In the genomic region with DNA sequence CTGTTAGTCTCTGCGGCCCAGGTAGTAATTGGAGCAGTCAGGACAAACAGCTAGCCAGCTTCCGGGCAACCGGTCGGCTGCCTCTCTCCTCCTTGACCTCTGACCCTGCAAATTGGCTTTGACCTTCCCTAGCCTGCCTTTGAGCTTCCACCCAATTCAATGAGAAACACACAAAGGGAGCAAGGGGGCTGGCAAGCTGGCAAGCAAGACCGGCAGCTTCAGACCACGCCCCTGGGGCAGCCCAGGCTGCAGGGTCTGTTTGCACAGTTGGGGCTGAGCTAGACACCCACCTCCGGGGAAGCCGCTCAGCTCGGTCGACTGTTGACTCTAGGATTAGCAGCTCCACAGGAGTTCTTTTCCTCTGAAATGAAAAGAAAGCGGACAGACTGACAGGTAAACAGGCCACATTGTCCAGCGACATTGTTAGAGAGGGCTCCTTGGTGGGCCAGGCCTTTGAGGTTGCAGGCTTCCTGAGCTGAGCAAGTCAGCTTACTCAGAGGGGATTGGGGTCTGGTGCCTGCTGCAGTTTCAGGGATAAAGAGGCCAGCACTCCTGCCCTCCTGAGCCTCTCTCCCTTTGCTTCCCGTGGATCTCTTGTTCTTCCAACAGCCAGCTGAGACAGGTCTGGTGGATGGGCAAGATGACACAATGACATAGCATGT, we compare ENCODE assay signal across 11 mouse cellular contexts.
DNase-seq lines count a peak whose midpoint lies in the region; ATAC-seq and TF ChIP-seq lines count a peak whose summit lies in the region.
"Had no signal": no experiment of that assay in that cellular context is flagged by ENCODE, and none has a peak within 500 bp of the region (broad histone marks: within the 10 kb centered on the region; RNA-seq: fewer than 3 reads in every experiment).

No protein-coding gene starts in this region.

- DNase-seq in R1 (ENCODE audit: low read depth, low spot score) = peak; percentile 99
- DNase-seq in mesoderm, embryonic 11.5 days (ENCODE audit: low read depth, low spot score) = peak; percentile 47
- DNase-seq in urinary bladder, adult 18-20 months (ENCODE audit: low spot score in 2 of 2) = no peak
- no peak for DNase-seq in adrenal gland, postnatal 4 days (ENCODE audit: low spot score in 2 of 2)
- no peak for DNase-seq in kidney, adult 8-10 months
- DNase-seq: kidney, adult 2 months; thymus, postnatal 4 days had no signal

- H3K9me3 ChIP-seq in E14TG2a.4 (ENCODE audit: low read length) = no peaks in the 10 kb centered on the region
- H3K9me3 ChIP-seq in hindbrain, embryonic 13.5 days = no peaks in the 10 kb centered on the region
- no peaks in the 10 kb centered on the region for H3K9me3 ChIP-seq in heart, embryonic 11.5 days (replicated peaks; ENCODE audit: control insufficient read depth, low read length)
- H3K9me3 ChIP-seq: embryonic facial prominence, embryonic 15.5 days had no signal

- ATAC-seq in hindbrain, embryonic 13.5 days (ENCODE audit: low FRiP score) = peak; percentile 60; the same call in 1 of the 2 replicates
- ATAC-seq in heart, embryonic 11.5 days (replicated peaks; ENCODE audit: insufficient number of reproducible peaks, low FRiP score, low TSS enrichment) = no peak

- no peak overlapping the region for H3K4me2 ChIP-seq in hindbrain, embryonic 13.5 days
- H3K4me2 ChIP-seq in heart, embryonic 11.5 days = no peak overlapping the region
- H3K4me2 ChIP-seq: embryonic facial prominence, embryonic 15.5 days had no signal

- peaks cover 35% of the 10 kb centered on the region for H3K36me3 ChIP-seq in E14TG2a.4 (ENCODE audit: insufficient read depth, low read length)
- no peaks in the 10 kb centered on the region for H3K36me3 ChIP-seq in hindbrain, embryonic 13.5 days
- no peaks in the 10 kb centered on the region for H3K36me3 ChIP-seq in heart, embryonic 11.5 days (ENCODE audit: control insufficient read depth, insufficient read depth, low read length)
- H3K36me3 ChIP-seq: embryonic facial prominence, embryonic 15.5 days had no signal

- no peak overlapping the region for H3K9ac ChIP-seq in hindbrain, embryonic 13.5 days
- no peak overlapping the region for H3K9ac ChIP-seq in heart, embryonic 11.5 days (ENCODE audit: low read depth, low read length)
- H3K9ac ChIP-seq: embryonic facial prominence, embryonic 15.5 days had no signal

- 0 out of 2 replicates have a peak overlapping the region, but pooled peaks have one; percentile 1 for H3K27ac ChIP-seq in hindbrain, embryonic 13.5 days
- H3K27ac ChIP-seq in heart, embryonic 11.5 days (ENCODE audit: low read depth, low read length) = no peak overlapping the region
- H3K27ac ChIP-seq: embryonic facial prominence, embryonic 15.5 days had no signal

- no peaks in the 10 kb centered on the region for H3K27me3 ChIP-seq in E14TG2a.4 (ENCODE audit: insufficient read depth, low read length)
- H3K27me3 ChIP-seq in hindbrain, embryonic 13.5 days = peaks cover 24% of the 10 kb centered on the region
- H3K27me3 ChIP-seq in heart, embryonic 11.5 days (ENCODE audit: control insufficient read depth, insufficient read depth, low read length) = no peaks in the 10 kb centered on the region
- H3K27me3 ChIP-seq: embryonic facial prominence, embryonic 15.5 days had no signal

- 6% methylated on average over 13 of the region's 13 CpGs for WGBS in hindbrain, embryonic 13.5 days
- WGBS in heart, embryonic 11.5 days (ENCODE audit: insufficient replicate concordance) = 14% methylated on average over 13 of the region's 13 CpGs

- TF ChIP-seq CTCF in E14TG2a.4 (conservative IDR thresholded peaks at IDR 0.05; ENCODE audit: low read length) = no peak

- H3K4me1 ChIP-seq in E14TG2a.4 (replicated peaks; ENCODE audit: low read depth, low read length) = peaks cover 87% of the 10 kb centered on the region
- peaks cover 18% of the 10 kb centered on the region for H3K4me1 ChIP-seq in hindbrain, embryonic 13.5 days (replicated peaks)
- 0 out of 2 replicates have a peak, but pooled peaks cover 5% of the 10 kb centered on the region for H3K4me1 ChIP-seq in heart, embryonic 11.5 days (ENCODE audit: control insufficient read depth, insufficient read depth, low read length)

- H3K4me3 ChIP-seq in E14TG2a.4 (replicated peaks; ENCODE audit: low read length) = peak overlapping the region; percentile 53
- H3K4me3 ChIP-seq in hindbrain, embryonic 13.5 days = no peak overlapping the region
- no peak overlapping the region for H3K4me3 ChIP-seq in heart, embryonic 11.5 days (ENCODE audit: low read depth, low read length)
- H3K4me3 ChIP-seq: embryonic facial prominence, embryonic 15.5 days had no signal

Comparison
In these comparisons a context has a peak if more than half of its experiments do, and no peak if none do; other contexts are left out.
1. DNase-seq: peak in R1 (single experiment) and mesoderm, embryonic 11.5 days (single experiment); none in urinary bladder, adult 18-20 months (0 of 2), adrenal gland, postnatal 4 days (0 of 2) and kidney, adult 8-10 months (0 of 2).